Mouse (Mus musculus): ENCODE measurements around the gene Klhdc10. TPM values are rescaled to one million over a fixed set of nuclear protein-coding genes. Genes with fewer than 3 reads are reported as not detected.
"Not testable (repeated sequence)": the region's sequence is repeated elsewhere in the genome, so short reads cannot be mapped to it uniquely, and the experiment has no call there.

Gene Klhdc10
- 30.9 and 31.9 TPM in 2 replicates for total RNA-seq (2014; fragmentation: Nextera tagmentation)
- total RNA-seq (2017), result 52.7 and 57.6 TPM in 2 replicates

GRCm38 (mm10) chr6:30401308-30402015 is at the start of gene Klhdc10:
Gene Klhdc10 (plus strand): TSS chr6:30401868.
- ATAC-seq (replicated peaks; ENCODE audit: poor library complexity, severe bottlenecking), result peak; percentile 94

- ATAC-seq (replicated peaks; ENCODE audit: poor library complexity, severe bottlenecking), result no peak
Observed at GRCm38 (mm10) chr6:30352762-30353161, 48.9 kb upstream of the Klhdc10 start.

GRCm38 (mm10) chr6:30353661-30354060 is 48.0 kb upstream of the Klhdc10 start:
- no peak for ATAC-seq (replicated peaks; ENCODE audit: poor library complexity, severe bottlenecking)

GRCm38 (mm10) chr6:30354760-30355159 is 46.9 kb upstream of the Klhdc10 start:
- ATAC-seq (replicated peaks; ENCODE audit: poor library complexity, severe bottlenecking), result peak; percentile 78

- ATAC-seq (replicated peaks; ENCODE audit: poor library complexity, severe bottlenecking), result no peak
Observed at GRCm38 (mm10) chr6:30355701-30356100, 46.0 kb upstream of the Klhdc10 start.

- no peak for ATAC-seq (replicated peaks; ENCODE audit: poor library complexity, severe bottlenecking)
Observed at GRCm38 (mm10) chr6:30356161-30356560, 45.5 kb upstream of the Klhdc10 start.

GRCm38 (mm10) chr6:30356680-30357079 is 45.0 kb upstream of the Klhdc10 start:
- ATAC-seq (replicated peaks; ENCODE audit: poor library complexity, severe bottlenecking), result no peak

- peak; percentile 86 for ATAC-seq (replicated peaks; ENCODE audit: poor library complexity, severe bottlenecking)
Observed at GRCm38 (mm10) chr6:30357561-30358177, 44.0 kb upstream of the Klhdc10 start.

GRCm38 (mm10) chr6:30359762-30360509 is 41.7 kb upstream of the Klhdc10 start:
- ATAC-seq (replicated peaks; ENCODE audit: poor library complexity, severe bottlenecking), result no peak

GRCm38 (mm10) chr6:30363808-30364207 is 37.9 kb upstream of the Klhdc10 start:
- no peak; the same call in 1 of the 2 replicates for ATAC-seq (replicated peaks; ENCODE audit: poor library complexity, severe bottlenecking)

- no peak for ATAC-seq (replicated peaks; ENCODE audit: poor library complexity, severe bottlenecking)
Observed at GRCm38 (mm10) chr6:30369291-30369690, 32.4 kb upstream of the Klhdc10 start.

GRCm38 (mm10) chr6:30372627-30373369 is 28.9 kb upstream of the Klhdc10 start:
- no peak for ATAC-seq (replicated peaks; ENCODE audit: poor library complexity, severe bottlenecking)

- ATAC-seq (replicated peaks; ENCODE audit: poor library complexity, severe bottlenecking), result no peak
Observed at GRCm38 (mm10) chr6:30374731-30375510, 26.7 kb upstream of the Klhdc10 start.

GRCm38 (mm10) chr6:30375791-30376190 is 25.9 kb upstream of the Klhdc10 start:
- no peak for ATAC-seq (replicated peaks; ENCODE audit: poor library complexity, severe bottlenecking)

- no peak for ATAC-seq (replicated peaks; ENCODE audit: poor library complexity, severe bottlenecking)
Observed at GRCm38 (mm10) chr6:30381116-30381515, 20.6 kb upstream of the Klhdc10 start.

GRCm38 (mm10) chr6:30390271-30390670 is 11.4 kb upstream of the Klhdc10 start:
- ATAC-seq (replicated peaks; ENCODE audit: poor library complexity, severe bottlenecking), result not testable (repeated sequence)

GRCm38 (mm10) chr6:30390714-30391697 is 10.7 kb upstream of the Klhdc10 start, which contains the start of gene Zc3hc1:
Gene Zc3hc1 (minus strand): TSS chr6:30391028.
- ATAC-seq (replicated peaks; ENCODE audit: poor library complexity, severe bottlenecking), result peak; percentile 99

GRCm38 (mm10) chr6:30391996-30392395 is 9.7 kb upstream of the Klhdc10 start:
- no peak for ATAC-seq (replicated peaks; ENCODE audit: poor library complexity, severe bottlenecking)

All from granulocyte monocyte progenitor cell, adult 5-6 weeks (primary cell).